Mouse (Mus musculus): ENCODE data around the gene Nudt1. TPM values are rescaled to one million over a fixed set of nuclear protein-coding genes. Genes with fewer than 3 reads are reported as not detected.

Gene Nudt1
- total and polyA plus RNA-seq, 3 experiments: 69.4 to 75.2 (median 74.6) TPM

DNA sequence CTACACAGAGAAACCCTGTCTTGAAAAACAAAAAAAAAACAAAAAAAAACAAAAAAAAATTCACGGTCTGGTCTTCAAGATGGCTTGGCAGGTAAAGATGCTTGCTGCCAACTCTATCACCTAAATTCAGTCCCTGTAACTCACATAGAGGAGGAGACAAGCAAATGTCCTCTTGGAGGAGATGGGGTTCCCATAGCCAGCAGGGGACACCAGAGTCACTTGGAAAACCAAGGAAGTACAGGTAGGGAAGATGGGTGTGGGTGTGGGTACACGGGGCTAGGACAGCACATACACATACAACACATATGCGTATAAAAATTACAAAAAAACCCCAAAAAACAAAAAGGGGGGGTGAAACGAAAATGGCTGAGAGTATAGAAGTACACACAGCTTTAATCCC lies 21.4 kb downstream of the Nudt1 start:
- Histone ChIP-seq H3K9ac (ENCODE audit: insufficient read depth, low read depth) (no peak overlapping the region), H3K9me3 (replicated peaks; ENCODE audit: low read length) (peaks cover 6% of the 10 kb centered on the region), H3K79me2 (replicated peaks; ENCODE audit: control insufficient read depth, extremely low read depth, insufficient read depth, poor library complexity, severe bottlenecking) (no peaks in the 10 kb centered on the region), H3K27me3 (replicated peaks) (no peaks in the 10 kb centered on the region), H3K36me3 (replicated peaks in 1 of 2; ENCODE audit: control insufficient read depth in 1 of 2, insufficient read depth in 1 of 2, low read length in 1 of 2) (peaks cover 48 to 95% of the 10 kb centered on the region in 2 experiments), H3K4me2 (ENCODE audit: insufficient read depth, low read depth, poor library complexity, severe bottlenecking) (no peak overlapping the region), H3K4me1 (ENCODE audit: control insufficient read depth in 1 of 2, insufficient read depth in 2 of 2) (peaks cover 4 to 41% of the 10 kb centered on the region in 2 experiments; a peak in 3 of 4 replicates), H3K27ac (ENCODE audit: insufficient read depth, low read depth) (no peak overlapping the region), H3K4me3 (replicated peaks in 1 of 3; ENCODE audit: low read depth in 2 of 3, low read length in 2 of 3, poor library complexity in 1 of 3) (no peak overlapping the region)
- dilution Hi-C loops (cut with MboI; ENCODE audit: extremely low pct_ligation_motif_present, extremely low pct_unique_long_range_greater_than_20kb, low sequenced_read_pairs) (no loop called here), in situ Hi-C loops (cut with MboI; ENCODE audit: low pct_ligation_motif_present, low pct_unique_long_range_greater_than_20kb, low sequenced_read_pairs) (no loop called here)
- DNase-seq (ENCODE audit: extremely low read depth): no peak
- TF ChIP-seq MAFK (IDR thresholded peaks at IDR 0.05; ENCODE audit: insufficient replicate concordance, low read length): no peak
- no peak for TF ChIP-seq ZKSCAN1 (IDR thresholded peaks at IDR 0.05; ENCODE audit: borderline replicate concordance, low read depth, low read length)
- peak in 1 of 2 experiments; percentile 29; a peak in 1 of 4 replicates for TF ChIP-seq CTCF (conservative IDR thresholded peaks at IDR 0.05 in 1 of 2, IDR thresholded peaks at IDR 0.05 in 1 of 2; ENCODE audit: low read depth in 2 of 2, low read length in 2 of 2)
- TF ChIP-seq HCFC1 (IDR thresholded peaks at IDR 0.05; ENCODE audit: low read depth, low read length): no peak

DNA sequence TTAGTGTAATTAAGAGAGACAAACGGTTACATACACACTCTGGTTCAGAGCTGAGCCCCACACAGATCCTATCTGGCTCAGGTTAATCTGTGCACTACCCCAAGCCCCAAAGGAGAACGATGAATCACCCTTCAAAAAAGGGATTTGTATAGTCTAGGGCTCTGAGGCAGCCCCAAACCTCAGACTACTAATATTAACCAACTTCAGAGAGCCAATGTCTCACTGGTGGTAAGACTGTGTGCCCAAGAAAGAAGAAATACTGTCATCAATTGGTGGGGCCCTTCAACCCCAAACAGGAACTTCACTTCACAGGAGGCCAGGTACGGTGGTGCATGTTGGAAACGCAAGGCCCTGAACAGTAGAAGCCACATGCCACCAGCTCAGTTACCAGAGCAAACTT lies 23.8 kb downstream of the Nudt1 start:
- Histone ChIP-seq H3K27ac (ENCODE audit: insufficient read depth, low read depth) (no peak overlapping the region), H3K4me3 (replicated peaks in 1 of 3; ENCODE audit: low read depth in 2 of 3, low read length in 2 of 3, poor library complexity in 1 of 3) (no peak overlapping the region), H3K9me3 (replicated peaks; ENCODE audit: low read length) (no peaks in the 10 kb centered on the region), H3K36me3 (replicated peaks in 1 of 2; ENCODE audit: control insufficient read depth in 1 of 2, insufficient read depth in 1 of 2, low read length in 1 of 2) (peaks cover 39 to 88% of the 10 kb centered on the region in 2 experiments), H3K4me1 (ENCODE audit: control insufficient read depth in 1 of 2, insufficient read depth in 2 of 2) (peaks cover 7 to 63% of the 10 kb centered on the region in 2 experiments; a peak in 3 of 4 replicates), H3K27me3 (replicated peaks) (no peaks in the 10 kb centered on the region), H3K4me2 (ENCODE audit: insufficient read depth, low read depth, poor library complexity, severe bottlenecking) (no peak overlapping the region), H3K9ac (ENCODE audit: insufficient read depth, low read depth) (no peak overlapping the region), H3K79me2 (replicated peaks; ENCODE audit: control insufficient read depth, extremely low read depth, insufficient read depth, poor library complexity, severe bottlenecking) (no peaks in the 10 kb centered on the region)
- peak; percentile 73 for DNase-seq (ENCODE audit: extremely low read depth)
- in situ Hi-C loops (cut with MboI; ENCODE audit: low pct_ligation_motif_present, low pct_unique_long_range_greater_than_20kb, low sequenced_read_pairs) (no loop called here), dilution Hi-C loops (cut with MboI; ENCODE audit: extremely low pct_ligation_motif_present, extremely low pct_unique_long_range_greater_than_20kb, low sequenced_read_pairs) (no loop called here)
- TF ChIP-seq ZNF384 (IDR thresholded peaks at IDR 0.05; ENCODE audit: low read depth, low read length): no peak
- no peak for TF ChIP-seq UBTF (IDR thresholded peaks at IDR 0.05; ENCODE audit: low read depth, low read length)
- TF ChIP-seq MAFK (IDR thresholded peaks at IDR 0.05; ENCODE audit: insufficient replicate concordance, low read length): 0 out of 2 replicates have a peak, but pooled peaks have one; percentile 18
- TF ChIP-seq MEF2A (IDR thresholded peaks at IDR 0.05; ENCODE audit: borderline replicate concordance, low read depth, low read length): peak; percentile 49; the same call in 1 of the 2 replicates
- TF ChIP-seq RCOR1 (conservative IDR thresholded peaks at IDR 0.05; ENCODE audit: low read depth, low read length): no peak
- TF ChIP-seq ETS1 (conservative IDR thresholded peaks at IDR 0.05; ENCODE audit: low read depth, low read length): peak; percentile 46
- TF ChIP-seq KAT2A (IDR thresholded peaks at IDR 0.05; ENCODE audit: insufficient replicate concordance, low read length): no peak
- TF ChIP-seq ELF1 (IDR thresholded peaks at IDR 0.05; ENCODE audit: low read depth, low read length): no peak
- TF ChIP-seq TCF12 (IDR thresholded peaks at IDR 0.05; ENCODE audit: low read depth, low read length): no peak
- no peak for TF ChIP-seq NRF1 (IDR thresholded peaks at IDR 0.05; ENCODE audit: low read depth, low read length)
- TF ChIP-seq JUND (conservative IDR thresholded peaks at IDR 0.05; ENCODE audit: low read depth, low read length): no peak
- no peak for TF ChIP-seq JUN (IDR thresholded peaks at IDR 0.05; ENCODE audit: insufficient read depth, low read depth, low read length)
- TF ChIP-seq ZKSCAN1 (IDR thresholded peaks at IDR 0.05; ENCODE audit: borderline replicate concordance, low read depth, low read length): no peak
- TF ChIP-seq CHD2 (IDR thresholded peaks at IDR 0.05; ENCODE audit: low read length): no peak
- no peak for TF ChIP-seq MYC (IDR thresholded peaks at IDR 0.05; ENCODE audit: low read depth, low read length)
- TF ChIP-seq POLR2A (IDR thresholded peaks at IDR 0.05; ENCODE audit: low read depth, low read length): no peak
- no peak for TF ChIP-seq HCFC1 (IDR thresholded peaks at IDR 0.05; ENCODE audit: low read depth, low read length)
- no peak for TF ChIP-seq GABPA (IDR thresholded peaks at IDR 0.05; ENCODE audit: insufficient replicate concordance, low read depth, low read length)

Measured in CH12.LX (cell line).